Mouse (Mus musculus) MEL (cell line): ENCODE results near the gene Ankrd52. TPM values are rescaled to one million over a fixed set of nuclear protein-coding genes. Genes with fewer than 3 reads are reported as not detected.

ENCODE experiments used
- polyA plus RNA-seq, 2 experiments: library from polyadenylated mRNA; stranded (reverse) in 1 of 2; unstranded in 1 of 2; fragments of >175 nt in 1 of 2; fragments of >200 nt in 1 of 2; gene quantifications; 2 replicates each; pipeline versions ENCODE4 v1.2.1 to v1.2.4; 2012; ENCODE audit warnings: low replicate concordance in 2 of 2, low read depth in 1 of 2; ENCODE audit not compliant: insufficient read length in 2 of 2, insufficient read depth in 1 of 2, missing spikeins in 1 of 2
- total RNA-seq: library from RNA; depleted of rRNA; stranded (reverse); fragments of 300-350 nt; gene quantifications from 2 replicates; pipeline ENCODE4 v1.2.3, GENCODE M21; 2012; rRNA removed

Ankrd52 gene
- total and polyA plus RNA-seq, 3 experiments: 9.5 to 39.9 TPM; not detected in 1

Other genes with a start within 250 kb of the Ankrd52 start
- 5.1 and 5.8 TPM in 2 replicates for gene Rbms2, start 196.8 kb upstream of the Ankrd52 start, total RNA-seq
- gene Rbms2, start 196.8 kb upstream of the Ankrd52 start, polyA plus RNA-seq: 10 to 100 TPM in 1 of 2 experiments, not detected in 1; 23.5 TPM
- 11.8 and 15.6 TPM in 2 replicates for gene Gls2, start 182.7 kb upstream of the Ankrd52 start, total RNA-seq
- 10 to 100 TPM in 1 of 2 experiments, not detected in 1; 17.8 TPM for gene Gls2, start 182.7 kb upstream of the Ankrd52 start, polyA plus RNA-seq
- 13.8 and 17.2 TPM in 2 replicates for gene Spryd4, start 165.3 kb upstream of the Ankrd52 start, total RNA-seq
- 10 to 100 TPM in 1 of 2 experiments, not detected in 1; 19.6 TPM for gene Spryd4, start 165.3 kb upstream of the Ankrd52 start, polyA plus RNA-seq
- gene Mip, start 151.3 kb upstream of the Ankrd52 start, total RNA-seq: not detected in 2 replicates
- gene Mip, start 151.3 kb upstream of the Ankrd52 start, polyA plus RNA-seq: under 1 TPM in 1 of 2 experiments, not detected in 1; 0.04 TPM
- gene Timeless, start 145.1 kb upstream of the Ankrd52 start, total RNA-seq: 49.3 and 50.2 TPM in 2 replicates
- 100 to 1,000 TPM in 1 of 2 experiments, 10 to 100 TPM in 1; 89.8 to 627 TPM for gene Timeless, start 145.1 kb upstream of the Ankrd52 start, polyA plus RNA-seq
- 0.27 and 0.46 TPM in 2 replicates for gene Apon, start 123.0 kb upstream of the Ankrd52 start, total RNA-seq
- gene Apon, start 123.0 kb upstream of the Ankrd52 start, polyA plus RNA-seq: under 1 TPM in 1 of 2 experiments, not detected in 1; 0.46 TPM
- not detected in 2 replicates for gene Apof, start 108.4 kb upstream of the Ankrd52 start, total RNA-seq
- not detected for gene Apof, start 108.4 kb upstream of the Ankrd52 start, polyA plus RNA-seq
- gene Stat2, start 106.6 kb upstream of the Ankrd52 start, total RNA-seq: 3.4 and 3.6 TPM in 2 replicates
- gene Stat2, start 106.6 kb upstream of the Ankrd52 start, polyA plus RNA-seq: 1 to 10 TPM in 1 of 2 experiments, not detected in 1; 6.6 TPM
- 0.12 and 0.20 TPM in 2 replicates for gene Il23a, start 78.4 kb upstream of the Ankrd52 start, total RNA-seq
- gene Il23a, start 78.4 kb upstream of the Ankrd52 start, polyA plus RNA-seq: under 1 TPM in 1 of 2 experiments, not detected in 1; 0.29 TPM
- gene Pan2, start 73.8 kb upstream of the Ankrd52 start, total RNA-seq: 6.8 and 7.9 TPM in 2 replicates
- gene Pan2, start 73.8 kb upstream of the Ankrd52 start, polyA plus RNA-seq: 10 to 100 TPM in 1 of 2 experiments, not detected in 1; 28.6 TPM
- 92.4 and 98.1 TPM in 2 replicates for gene Cnpy2, start 54.7 kb upstream of the Ankrd52 start, total RNA-seq
- gene Cnpy2, start 54.7 kb upstream of the Ankrd52 start, polyA plus RNA-seq: 100 to 1,000 TPM in 1 of 2 experiments, not detected in 1; 107 TPM
- gene Cs, start 39.4 kb upstream of the Ankrd52 start, total RNA-seq: 161 and 187 TPM in 2 replicates
- gene Cs, start 39.4 kb upstream of the Ankrd52 start, polyA plus RNA-seq: 100 to 1,000 TPM; 133 to 256 TPM
- 6.8 and 7.7 TPM in 2 replicates for gene Coq10a, start 8.1 kb upstream of the Ankrd52 start, total RNA-seq
- 10 to 100 TPM in 1 of 2 experiments, not detected in 1; 14.1 TPM for gene Coq10a, start 8.1 kb upstream of the Ankrd52 start, polyA plus RNA-seq
- gene Slc39a5, start 24.1 kb downstream of the Ankrd52 start, total RNA-seq: not detected in 2 replicates
- gene Slc39a5, start 24.1 kb downstream of the Ankrd52 start, polyA plus RNA-seq: not detected
- 33.7 and 39.9 TPM in 2 replicates for gene Nabp2, start 34.4 kb downstream of the Ankrd52 start, total RNA-seq
- 100 to 1,000 TPM; 166 to 249 TPM for gene Nabp2, start 34.4 kb downstream of the Ankrd52 start, polyA plus RNA-seq
- 25.4 and 28.1 TPM in 2 replicates for gene Rnf41, start 34.5 kb downstream of the Ankrd52 start, total RNA-seq
- gene Rnf41, start 34.5 kb downstream of the Ankrd52 start, polyA plus RNA-seq: 10 to 100 TPM in 1 of 2 experiments, not detected in 1; 27.4 TPM
- 22.3 and 24.8 TPM in 2 replicates for gene Smarcc2, start 82.1 kb downstream of the Ankrd52 start, total RNA-seq
- gene Smarcc2, start 82.1 kb downstream of the Ankrd52 start, polyA plus RNA-seq: 100 to 1,000 TPM in 1 of 2 experiments, 10 to 100 TPM in 1; 68.8 to 226 TPM
- 560 and 589 TPM in 2 replicates for gene Myl6, start 117.0 kb downstream of the Ankrd52 start, total RNA-seq
- 100 to 1,000 TPM in 1 of 2 experiments, not detected in 1; 399 TPM for gene Myl6, start 117.0 kb downstream of the Ankrd52 start, polyA plus RNA-seq
- 1.8 and 2.6 TPM in 2 replicates for gene Myl6b, start 121.6 kb downstream of the Ankrd52 start, total RNA-seq
- 10 to 100 TPM in 1 of 2 experiments, not detected in 1; 18.8 TPM for gene Myl6b, start 121.6 kb downstream of the Ankrd52 start, polyA plus RNA-seq
- 35.1 and 35.9 TPM in 2 replicates for gene Esyt1, start 148.8 kb downstream of the Ankrd52 start, total RNA-seq
- 10 to 100 TPM; 53.4 to 57.0 TPM for gene Esyt1, start 148.8 kb downstream of the Ankrd52 start, polyA plus RNA-seq
- 14.2 and 14.6 TPM in 2 replicates for gene Zc3h10, start 170.7 kb downstream of the Ankrd52 start, total RNA-seq
- 10 to 100 TPM in 1 of 2 experiments, not detected in 1; 17.3 TPM for gene Zc3h10, start 170.7 kb downstream of the Ankrd52 start, polyA plus RNA-seq
- 6,649 and 6,931 TPM in 2 replicates for gene Rpl41, start 172.2 kb downstream of the Ankrd52 start, total RNA-seq
- over 10,000 TPM in 1 of 2 experiments, 100 to 1,000 TPM in 1; 274 to 10,905 TPM for gene Rpl41, start 172.2 kb downstream of the Ankrd52 start, polyA plus RNA-seq
- 232 and 235 TPM in 2 replicates for gene Pa2g4, start 188.9 kb downstream of the Ankrd52 start, total RNA-seq
- gene Pa2g4, start 188.9 kb downstream of the Ankrd52 start, polyA plus RNA-seq: 100 to 1,000 TPM; 298 to 663 TPM
- 0.39 and 0.42 TPM in 2 replicates for gene Erbb3, start 212.5 kb downstream of the Ankrd52 start, total RNA-seq
- under 1 TPM in 1 of 2 experiments, not detected in 1; 0.29 TPM for gene Erbb3, start 212.5 kb downstream of the Ankrd52 start, polyA plus RNA-seq
- 2,338 and 2,523 TPM in 2 replicates for gene Rps26, start 249.6 kb downstream of the Ankrd52 start, total RNA-seq
- 1,000 to 10,000 TPM in 1 of 2 experiments, not detected in 1; 2,530 TPM for gene Rps26, start 249.6 kb downstream of the Ankrd52 start, polyA plus RNA-seq